Mouse (Mus musculus) testis, adult 2 months (tissue): Measurements from ENCODE around the gene Syn2. TPM values are rescaled to one million over a fixed set of nuclear protein-coding genes. Genes with fewer than 3 reads are reported as not detected.

ENCODE experiments used
- H3K27ac ChIP-seq: fragments of 200-500 bp; 2 replicates; pipeline ENCODE4 v1.5.1; 2012; ENCODE audit warnings: low read depth, low read length; ENCODE audit not compliant: control insufficient read depth, insufficient read depth
- H3K27me3 ChIP-seq: fragments of 200-500 bp; 2 replicates; pipeline ENCODE4 v1.6.1; 2012; ENCODE audit warnings: mild to moderate bottlenecking, low read length, moderate library complexity; ENCODE audit not compliant: control insufficient read depth, insufficient read depth
- H3K36me3 ChIP-seq: fragments of 200-500 bp; 2 replicates; pipeline ENCODE4 v1.6.1; 2012; ENCODE audit warnings: mild to moderate bottlenecking, low read length; ENCODE audit not compliant: control insufficient read depth, insufficient read depth
- H3K4me1 ChIP-seq: fragments of 200-500 bp; 2 replicates; pipeline ENCODE4 v1.6.1; 2012; ENCODE audit warnings: low read length; ENCODE audit not compliant: control insufficient read depth, insufficient read depth
- H3K4me3 ChIP-seq: fragments of 200-500 bp; 2 replicates; pipeline ENCODE4 v1.5.1; 2012; ENCODE audit warnings: low read depth, mild to moderate bottlenecking, low read length, moderate library complexity, mixed read lengths; ENCODE audit not compliant: control insufficient read depth
- CTCF ChIP-seq: fragments of 200-500 bp; IDR thresholded peaks from 2 replicates; pipeline ENCODE4 v1.5.1; 2012; ENCODE audit warnings: low read depth, mild to moderate bottlenecking, inconsistent platforms, low read length, moderate library complexity; ENCODE audit not compliant: control insufficient read depth, insufficient read depth, insufficient replicate concordance
- POLR2A ChIP-seq: fragments of 200-500 bp; IDR thresholded peaks from 2 replicates; pipeline ENCODE4 v1.6.1; 2012; ENCODE audit warnings: low read depth, mild to moderate bottlenecking, inconsistent platforms, low read length, moderate library complexity; ENCODE audit not compliant: control insufficient read depth
- polyA plus RNA-seq: library from polyadenylated mRNA; depleted of rRNA; stranded (reverse); fragments of >200 nt; gene quantifications from 2 replicates; pipeline ENCODE4 v1.2.3, GENCODE M21; 2012

Gene Syn2
- polyA plus RNA-seq, 1 experiment: 9.2 TPM

GRCm38 (mm10) chr6:115181094-115181493 lies 46.4 kb downstream of the Syn2 start:
- Histone ChIP-seq H3K27ac (no peak overlapping the region), H3K36me3 (no peaks in the 10 kb centered on the region), H3K27me3 (no peaks in the 10 kb centered on the region), H3K4me3 (no peak overlapping the region), H3K4me1 (no peaks in the 10 kb centered on the region)
- TF ChIP-seq POLR2A (no peak), CTCF (no peak)

- no peak overlapping the region for H3K4me3 ChIP-seq
- TF ChIP-seq POLR2A: no peak
- no peak for TF ChIP-seq CTCF
- H3K4me1 ChIP-seq: no peaks in the 10 kb centered on the region
- no peaks in the 10 kb centered on the region for H3K27me3 ChIP-seq
- no peaks in the 10 kb centered on the region for H3K36me3 ChIP-seq
- no peak overlapping the region for H3K27ac ChIP-seq
Observed at GRCm38 (mm10) chr6:115191111-115191510, 56.4 kb downstream of the Syn2 start.

GRCm38 (mm10) chr6:115200753-115201152 lies 66.1 kb downstream of the Syn2 start:
- Histone ChIP-seq H3K36me3 (no peaks in the 10 kb centered on the region), H3K27ac (no peak overlapping the region), H3K27me3 (no peaks in the 10 kb centered on the region), H3K4me3 (no peak overlapping the region), H3K4me1 (no peaks in the 10 kb centered on the region)
- no peak for TF ChIP-seq POLR2A
- TF ChIP-seq CTCF: no peak

GRCm38 (mm10) chr6:115203029-115203428 lies 68.3 kb downstream of the Syn2 start:
- Histone ChIP-seq H3K4me1 (no peaks in the 10 kb centered on the region), H3K27ac (no peak overlapping the region), H3K27me3 (no peaks in the 10 kb centered on the region), H3K4me3 (no peak overlapping the region), H3K36me3 (no peaks in the 10 kb centered on the region)
- no peak for TF ChIP-seq POLR2A
- no peak for TF ChIP-seq CTCF

GRCm38 (mm10) chr6:115210187-115210586 lies 75.5 kb downstream of the Syn2 start:
- no peaks in the 10 kb centered on the region for H3K27me3 ChIP-seq
- H3K4me1 ChIP-seq: no peaks in the 10 kb centered on the region
- no peaks in the 10 kb centered on the region for H3K36me3 ChIP-seq
- no peak overlapping the region for H3K27ac ChIP-seq
- no peak overlapping the region for H3K4me3 ChIP-seq
- TF ChIP-seq POLR2A (no peak), CTCF (no peak)

- Histone ChIP-seq H3K36me3 (no peaks in the 10 kb centered on the region), H3K27ac (no peak overlapping the region), H3K4me1 (no peaks in the 10 kb centered on the region), H3K4me3 (no peak overlapping the region), H3K27me3 (no peaks in the 10 kb centered on the region)
- TF ChIP-seq POLR2A: no peak
- TF ChIP-seq CTCF: no peak
Observed at GRCm38 (mm10) chr6:115210820-115211219, 76.1 kb downstream of the Syn2 start.

- no peak overlapping the region for H3K4me3 ChIP-seq
- H3K27me3 ChIP-seq: no peaks in the 10 kb centered on the region
- H3K4me1 ChIP-seq: no peaks in the 10 kb centered on the region
- H3K27ac ChIP-seq: no peak overlapping the region
- H3K36me3 ChIP-seq: no peaks in the 10 kb centered on the region
- no peak for TF ChIP-seq CTCF
- no peak for TF ChIP-seq POLR2A
Observed at GRCm38 (mm10) chr6:115212132-115212903, 77.6 kb downstream of the Syn2 start.
